Mouse (Mus musculus) thymus, adult 2 months (tissue): ENCODE data around the gene Sat2.

Experiments
- CTCF ChIP-seq: fragments of 200-500 bp; IDR thresholded peaks from 2 replicates; pipeline ENCODE4 v1.5.1; 2012; ENCODE audit warnings: mild to moderate bottlenecking, control low read depth, low read length, moderate library complexity, borderline replicate concordance; ENCODE audit not compliant: control insufficient read depth, poor library complexity, insufficient read depth; ENCODE audit errors: extremely low read depth
- POLR2A ChIP-seq: fragments of 200-500 bp; IDR thresholded peaks from 2 replicates; pipeline ENCODE4 v1.6.1; 2012; ENCODE audit warnings: mild to moderate bottlenecking, low read length, control low read depth, moderate library complexity; ENCODE audit not compliant: control insufficient read depth, poor library complexity, insufficient read depth; ENCODE audit errors: extremely low read depth

GRCm38 (mm10) chr11:69581814-69582213, 40.0 kb upstream of the Sat2 start:
- TF ChIP-seq CTCF (no peak), POLR2A (no peak)
